Mouse (Mus musculus): ENCODE data around the gene Dgkz. TPM values are rescaled to one million over a fixed set of nuclear protein-coding genes. Genes with fewer than 3 reads are reported as not detected.

The Dgkz gene
- polyA plus RNA-seq, 1 experiment from 2014 or later = 30.9 TPM

DNA sequence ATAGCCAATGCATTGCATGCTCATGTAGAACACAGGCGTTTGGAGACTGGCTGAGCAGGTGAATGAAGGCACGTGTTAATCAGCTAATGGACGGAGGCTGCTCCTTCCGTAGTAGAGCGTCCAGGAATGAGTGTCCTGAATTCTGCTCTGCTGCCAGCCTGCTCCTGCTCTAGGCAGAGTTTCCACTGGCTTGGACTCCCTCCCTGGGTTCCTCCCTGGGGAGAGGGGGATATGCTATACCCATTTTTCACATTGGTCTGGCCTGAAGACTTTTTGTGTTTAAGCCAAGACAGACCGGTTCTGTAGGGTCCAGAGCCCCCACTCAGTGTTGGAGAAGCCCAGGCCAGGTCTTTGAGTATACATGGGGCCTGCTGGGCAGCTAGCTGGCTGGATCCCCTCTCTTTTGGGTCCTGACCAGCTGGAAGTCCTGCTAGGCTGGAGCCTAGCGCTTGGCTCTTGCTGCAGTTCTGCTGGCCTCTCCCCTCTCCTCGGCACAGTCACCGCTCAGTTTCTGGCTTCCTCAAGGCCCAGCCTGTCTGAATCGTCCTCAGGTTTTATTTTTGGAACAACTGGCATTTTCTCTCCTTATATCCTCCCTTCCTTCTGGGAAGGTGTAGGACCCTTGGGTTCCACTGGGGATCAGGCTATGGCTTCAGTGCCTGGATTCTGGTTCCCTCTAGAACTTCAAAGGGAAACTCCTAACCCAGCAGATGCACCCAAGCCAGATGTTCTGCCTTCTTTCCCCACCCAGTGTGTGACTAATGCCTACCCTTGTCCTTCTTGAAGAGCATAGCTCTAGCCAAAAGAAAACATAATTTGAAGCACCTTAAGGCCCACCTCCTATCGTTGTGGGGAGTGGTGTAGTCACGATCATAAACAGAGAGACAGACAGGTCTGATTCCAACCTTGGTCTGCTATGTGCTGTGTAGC lies 36.0 kb upstream of the Dgkz start:
- no peak for ATAC-seq (ENCODE audit: insufficient number of reproducible peaks, low FRiP score, low TSS enrichment, low read depth)
- H3K4me2 ChIP-seq = no peak overlapping the region; the same call in 1 of the 2 replicates
- H3K27me3 ChIP-seq = no peaks in the 10 kb centered on the region
- no peak overlapping the region for H3K9ac ChIP-seq
- WGBS = 58% methylated on average over 12 of the region's 12 CpGs
- no peaks in the 10 kb centered on the region for H3K9me3 ChIP-seq
- peaks cover 67% of the 10 kb centered on the region for H3K4me1 ChIP-seq
- H3K36me3 ChIP-seq = no peaks in the 10 kb centered on the region
- H3K4me3 ChIP-seq = no peak overlapping the region
- H3K27ac ChIP-seq = peak overlapping the region; percentile 84

DNA sequence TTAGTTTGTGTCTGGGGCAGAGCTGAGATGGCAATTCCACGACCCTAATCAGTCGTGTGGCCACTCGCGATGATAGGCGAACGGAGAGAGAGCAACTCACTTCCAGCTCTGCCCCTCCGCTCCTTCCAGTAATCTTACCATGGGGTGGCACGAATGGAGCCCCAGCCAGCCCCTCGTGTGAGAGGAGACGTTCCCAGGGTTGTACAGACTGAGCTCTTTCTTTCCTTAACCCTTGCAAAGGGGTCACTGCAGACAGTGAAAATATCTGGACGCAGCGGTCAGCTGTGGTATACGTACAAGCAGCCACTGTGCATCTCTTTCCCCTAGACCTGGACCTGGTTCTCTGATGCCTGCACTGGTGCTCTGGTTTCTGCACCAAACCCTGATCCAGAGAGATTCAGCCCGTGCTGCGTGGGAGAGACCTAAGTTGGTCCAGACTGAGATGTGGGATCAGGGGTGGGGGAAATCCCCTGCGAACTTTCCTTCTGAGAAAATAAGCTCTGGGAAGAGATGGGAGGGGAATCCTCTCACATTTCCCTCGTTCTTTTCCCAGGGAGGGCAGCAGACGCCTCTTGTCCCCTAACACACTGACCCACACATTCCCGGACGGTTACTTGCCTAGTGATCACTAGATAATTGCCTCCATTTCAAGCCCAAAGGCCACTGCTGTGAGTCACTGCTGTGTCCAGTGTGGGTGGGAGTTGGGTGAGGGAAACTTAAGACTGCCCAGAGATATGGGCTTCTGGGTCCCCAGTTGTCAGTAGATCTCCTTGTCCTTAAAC lies 33.1 kb upstream of the Dgkz start:
- Histone ChIP-seq H3K36me3 (no peaks in the 10 kb centered on the region), H3K4me3 (peak overlapping the region; percentile 48), H3K9me3 (no peaks in the 10 kb centered on the region), H3K9ac (peak overlapping the region; percentile 63), H3K27ac (peak overlapping the region; percentile 95), H3K4me1 (peaks cover 63% of the 10 kb centered on the region), H3K27me3 (no peaks in the 10 kb centered on the region), H3K4me2 (peak overlapping the region; percentile 88)
- no peak for ATAC-seq (ENCODE audit: insufficient number of reproducible peaks, low FRiP score, low TSS enrichment, low read depth)
- WGBS = 1% methylated on average over 20 of the region's 20 CpGs

DNA sequence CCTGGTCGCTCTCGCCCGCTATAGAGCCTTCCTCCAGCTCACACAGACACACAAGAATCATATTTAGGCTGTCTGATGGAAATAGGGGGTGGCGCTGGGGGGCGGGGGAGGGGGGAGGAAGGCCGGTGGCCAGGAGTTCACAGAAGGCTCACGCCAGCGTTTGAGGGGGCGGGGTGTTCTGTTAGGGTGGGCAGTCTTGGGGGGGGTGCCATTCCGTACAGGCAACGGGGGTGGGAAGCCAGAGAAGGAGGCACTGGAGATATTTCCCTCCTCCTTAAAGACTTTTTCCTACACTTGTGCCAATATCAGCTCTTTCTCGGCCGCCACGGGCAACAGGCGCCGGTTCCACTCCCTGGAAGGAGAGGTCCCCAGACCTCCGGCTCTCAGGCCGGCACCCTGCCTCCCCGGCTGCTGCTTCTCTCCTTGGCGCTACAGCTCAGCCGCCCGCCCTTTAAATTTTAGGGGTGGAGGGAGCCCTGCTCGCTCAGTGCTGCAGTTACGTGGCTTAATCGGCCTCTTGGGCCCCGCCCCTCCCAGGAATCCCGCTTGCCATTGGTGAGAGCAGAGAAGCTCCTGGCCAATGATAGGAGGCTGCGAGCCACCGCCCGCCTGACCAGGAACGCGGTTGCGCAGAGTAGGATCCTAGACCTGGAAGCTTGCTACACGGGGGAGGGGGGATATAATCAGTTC lies 32.4 kb upstream of the Dgkz start:
- ATAC-seq (ENCODE audit: insufficient number of reproducible peaks, low FRiP score, low TSS enrichment, low read depth) = peak; percentile 90
- peak overlapping the region; percentile 95 for H3K27ac ChIP-seq
- H3K27me3 ChIP-seq = no peaks in the 10 kb centered on the region
- H3K9me3 ChIP-seq = no peaks in the 10 kb centered on the region
- no peaks in the 10 kb centered on the region for H3K36me3 ChIP-seq
- H3K9ac ChIP-seq = peak overlapping the region; percentile 63
- peak overlapping the region; percentile 88 for H3K4me2 ChIP-seq
- peak overlapping the region; percentile 48 for H3K4me3 ChIP-seq
- under 1% methylated on average over 34 of the region's 34 CpGs for WGBS
- peaks cover 56% of the 10 kb centered on the region for H3K4me1 ChIP-seq

DNA sequence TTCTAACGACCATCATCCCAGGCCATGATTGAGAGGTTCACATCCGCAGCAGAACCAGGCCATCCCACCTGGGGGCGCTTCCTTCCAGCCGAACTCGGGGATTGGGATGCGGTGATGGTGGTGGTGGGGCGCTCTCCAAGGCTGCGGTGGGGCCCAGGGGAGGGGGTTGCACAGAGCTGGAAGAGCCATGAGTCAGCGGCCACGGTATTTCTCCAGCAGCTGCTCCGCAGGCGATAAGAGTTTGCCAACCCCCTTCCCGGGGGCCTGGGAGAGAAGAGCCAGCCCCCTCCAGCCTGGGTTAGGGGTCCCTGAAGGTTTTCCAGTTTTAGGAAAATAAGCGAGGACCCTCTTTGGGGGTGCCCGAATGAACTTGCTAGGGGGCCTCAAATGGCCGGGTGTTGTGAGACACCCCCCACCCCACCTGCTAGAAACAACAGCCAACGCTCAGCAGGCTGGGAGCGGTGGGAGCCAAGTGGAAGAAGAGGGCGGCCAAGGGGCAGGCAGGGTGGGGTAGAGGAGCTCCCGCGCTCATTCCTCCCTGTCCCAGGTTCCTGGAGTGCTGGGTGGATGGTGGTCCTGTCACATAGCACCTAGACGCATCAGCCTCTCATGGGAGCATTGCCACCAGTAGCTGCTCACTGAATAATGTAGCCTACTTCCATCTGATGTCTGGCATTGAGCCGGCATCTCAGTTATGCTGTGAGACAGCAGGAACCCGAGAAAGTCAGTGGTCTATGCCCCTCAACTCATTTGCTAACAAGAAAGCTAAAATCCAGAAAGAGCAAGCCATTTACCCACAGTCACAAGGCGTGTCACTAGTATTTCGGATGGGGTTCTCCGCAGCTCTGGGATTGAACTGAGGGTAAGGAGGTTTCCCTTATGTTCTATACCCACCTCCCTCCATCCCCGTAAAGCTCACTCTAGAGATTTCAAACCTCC lies 31.6 kb upstream of the Dgkz start:
- peak; percentile 42; the same call in 1 of the 2 replicates for ATAC-seq (ENCODE audit: insufficient number of reproducible peaks, low FRiP score, low TSS enrichment, low read depth)
- Histone ChIP-seq H3K27me3 (no peaks in the 10 kb centered on the region), H3K27ac (peak overlapping the region; percentile 95), H3K4me1 (peaks cover 48% of the 10 kb centered on the region), H3K9me3 (no peaks in the 10 kb centered on the region), H3K36me3 (no peaks in the 10 kb centered on the region), H3K9ac (peak overlapping the region; percentile 35; the same call in 1 of the 2 replicates), H3K4me3 (peak overlapping the region; percentile 48), H3K4me2 (peak overlapping the region; percentile 88)
- WGBS = under 1% methylated on average over 28 of the region's 28 CpGs

DNA sequence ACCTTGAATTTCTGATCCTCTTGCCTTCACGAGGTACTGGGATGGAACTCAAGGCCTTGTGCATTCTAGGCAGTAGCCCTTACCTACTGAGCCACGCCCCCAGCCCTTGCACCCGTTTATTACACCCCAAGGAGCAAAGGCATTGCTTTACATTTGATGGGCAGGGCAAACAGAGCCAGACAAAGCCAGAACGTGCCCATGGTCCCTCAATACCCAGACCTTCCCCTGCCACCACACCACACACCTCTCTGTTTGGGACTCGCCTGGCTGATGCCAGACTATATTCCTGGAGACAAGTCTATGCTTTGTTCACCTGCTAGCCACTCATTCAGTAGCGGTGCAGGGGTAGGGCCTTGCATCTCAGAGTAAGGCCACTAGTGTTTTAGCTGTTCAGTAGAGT lies 30.8 kb upstream of the Dgkz start:
- Histone ChIP-seq H3K9me3 (no peaks in the 10 kb centered on the region), H3K4me1 (peaks cover 40% of the 10 kb centered on the region), H3K4me3 (peak overlapping the region; percentile 48; the same call in 1 of the 2 replicates), H3K9ac (no peak overlapping the region), H3K36me3 (peaks cover 1% of the 10 kb centered on the region; the same call in 1 of the 2 replicates), H3K4me2 (peak overlapping the region; percentile 88), H3K27ac (peak overlapping the region; percentile 95), H3K27me3 (0 out of 2 replicates have a peak, but pooled peaks cover 3% of the 10 kb centered on the region)
- 36% methylated on average over 6 of the region's 6 CpGs for WGBS
- no peak for ATAC-seq (ENCODE audit: insufficient number of reproducible peaks, low FRiP score, low TSS enrichment, low read depth)

DNA sequence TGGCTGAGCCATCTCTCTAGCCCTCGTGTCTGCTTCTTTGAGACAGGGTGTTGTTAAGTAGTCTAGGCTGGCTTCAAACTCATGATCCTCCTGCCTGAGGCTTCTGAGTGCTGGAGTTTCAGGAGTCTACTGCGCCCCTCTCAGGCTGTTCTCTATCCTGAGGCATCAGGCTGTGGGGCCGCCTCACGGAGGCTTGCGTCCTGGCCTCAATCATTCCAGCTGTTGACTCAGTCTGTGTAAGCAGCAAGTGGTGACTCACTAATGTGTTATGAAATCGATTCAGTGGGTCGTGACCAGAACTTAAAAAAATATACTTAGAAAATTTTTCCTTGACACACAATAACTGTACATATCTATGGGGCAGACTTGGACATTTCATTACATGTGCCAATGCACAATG lies 29.0 kb upstream of the Dgkz start:
- 0 out of 2 replicates have a peak, but pooled peaks cover 3% of the 10 kb centered on the region for H3K27me3 ChIP-seq
- H3K36me3 ChIP-seq = peaks cover 9% of the 10 kb centered on the region
- H3K27ac ChIP-seq = no peak overlapping the region
- no peak overlapping the region for H3K9ac ChIP-seq
- no peaks in the 10 kb centered on the region for H3K9me3 ChIP-seq
- no peak overlapping the region for H3K4me2 ChIP-seq
- peaks cover 27% of the 10 kb centered on the region for H3K4me1 ChIP-seq
- no peak for ATAC-seq (ENCODE audit: insufficient number of reproducible peaks, low FRiP score, low TSS enrichment, low read depth)
- WGBS = 50% methylated on average over 7 of the region's 7 CpGs
- H3K4me3 ChIP-seq = no peak overlapping the region

DNA sequence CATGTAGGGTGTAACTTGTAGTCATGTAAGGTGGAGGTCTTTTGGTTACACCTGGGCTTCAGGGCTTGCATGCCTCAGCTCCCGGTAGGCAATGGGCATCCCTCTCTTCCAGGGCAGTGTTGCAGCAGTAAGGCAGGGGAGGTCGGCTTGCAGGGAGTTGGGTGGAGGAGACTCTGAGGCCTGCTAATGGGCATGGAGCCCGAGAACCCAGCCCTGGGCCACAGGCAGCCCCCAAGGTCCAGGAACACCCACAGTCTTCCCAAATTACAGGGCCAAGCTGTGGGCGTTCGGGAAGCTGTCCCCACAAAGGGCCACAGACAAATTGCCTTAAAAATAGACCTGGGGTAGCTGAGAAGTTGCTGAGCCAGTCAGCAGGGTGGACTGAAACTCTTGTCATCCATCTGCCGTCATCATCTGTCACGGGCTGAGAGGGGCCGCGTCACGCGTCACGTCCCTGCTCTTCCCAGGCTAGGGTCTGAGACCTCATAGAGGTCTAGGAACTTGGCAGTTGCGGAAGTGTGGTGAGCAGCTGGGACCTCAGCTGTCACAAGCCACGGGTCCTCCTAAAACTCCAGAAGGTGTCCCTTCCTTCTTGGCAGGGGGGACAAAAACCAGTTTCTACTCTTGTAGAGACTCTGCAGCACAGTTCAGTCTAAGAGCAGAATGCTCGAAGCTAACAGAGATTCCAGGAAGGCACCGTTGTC lies 22.4 kb upstream of the Dgkz start:
- H3K27me3 ChIP-seq = 0 out of 2 replicates have a peak, but pooled peaks cover 3% of the 10 kb centered on the region
- no peak overlapping the region for H3K4me2 ChIP-seq
- peaks cover 28% of the 10 kb centered on the region for H3K36me3 ChIP-seq
- H3K9me3 ChIP-seq = no peaks in the 10 kb centered on the region
- H3K4me3 ChIP-seq = no peak overlapping the region
- WGBS = 79% methylated on average over 16 of the region's 16 CpGs
- H3K27ac ChIP-seq = no peak overlapping the region
- ATAC-seq (ENCODE audit: insufficient number of reproducible peaks, low FRiP score, low TSS enrichment, low read depth) = no peak
- no peaks in the 10 kb centered on the region for H3K4me1 ChIP-seq
- no peak overlapping the region for H3K9ac ChIP-seq

DNA sequence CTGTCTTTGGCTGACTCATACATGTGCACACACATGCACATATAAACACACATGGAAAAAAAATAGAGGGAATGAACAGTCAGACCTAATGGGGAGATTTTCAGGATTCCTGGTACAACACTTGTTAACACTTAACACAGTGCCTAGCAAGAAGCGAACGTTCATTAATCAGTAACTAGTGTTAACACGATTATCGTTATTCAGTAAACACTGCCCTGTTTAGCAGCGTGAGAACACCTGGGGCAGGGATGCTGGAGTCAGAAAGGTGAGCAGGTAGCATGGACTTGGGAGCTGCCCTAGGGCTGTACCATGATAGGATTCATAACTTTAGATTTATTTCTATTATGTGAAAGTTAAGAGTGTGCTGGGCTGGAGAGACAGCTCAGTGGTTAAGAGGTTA lies 20.3 kb upstream of the Dgkz start:
- ATAC-seq (ENCODE audit: insufficient number of reproducible peaks, low FRiP score, low TSS enrichment, low read depth) = no peak
- peaks cover 40% of the 10 kb centered on the region for H3K36me3 ChIP-seq
- 75% methylated on average over 5 of the region's 5 CpGs for WGBS

DNA sequence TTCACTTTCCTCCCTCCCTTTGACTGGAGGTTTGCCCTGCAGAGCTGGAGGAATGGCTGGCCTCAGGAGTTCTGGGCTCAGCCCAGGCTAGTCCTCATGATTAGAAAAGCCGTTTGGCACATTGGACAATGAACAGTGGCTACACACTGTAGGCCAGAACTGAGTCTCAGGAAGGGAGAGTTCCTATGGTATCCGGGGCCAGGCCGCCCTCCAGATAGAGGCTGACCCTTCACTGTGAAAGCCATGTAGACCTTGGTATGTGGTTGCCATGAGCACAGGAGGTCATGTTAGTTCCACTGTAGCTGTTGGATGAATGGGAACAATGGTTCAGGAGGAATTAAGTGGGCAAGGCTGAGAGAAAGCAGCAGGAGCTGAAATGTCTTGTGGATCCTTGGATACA lies 17.7 kb upstream of the Dgkz start:
- Histone ChIP-seq H3K9me3 (no peaks in the 10 kb centered on the region), H3K4me3 (no peak overlapping the region), H3K4me1 (no peaks in the 10 kb centered on the region), H3K27me3 (no peaks in the 10 kb centered on the region), H3K9ac (no peak overlapping the region), H3K36me3 (peaks cover 51% of the 10 kb centered on the region), H3K27ac (no peak overlapping the region), H3K4me2 (no peak overlapping the region)
- WGBS = 80% methylated on average over 3 of the region's 3 CpGs
- no peak for ATAC-seq (ENCODE audit: insufficient number of reproducible peaks, low FRiP score, low TSS enrichment, low read depth)

More for the DNA sequence above, 20.3 kb upstream of the Dgkz start:
- Histone ChIP-seq H3K4me1 (no peaks in the 10 kb centered on the region), H3K4me3 (no peak overlapping the region), H3K4me2 (no peak overlapping the region), H3K27ac (no peak overlapping the region), H3K27me3 (no peaks in the 10 kb centered on the region), H3K9me3 (no peaks in the 10 kb centered on the region), H3K9ac (no peak overlapping the region)

DNA sequence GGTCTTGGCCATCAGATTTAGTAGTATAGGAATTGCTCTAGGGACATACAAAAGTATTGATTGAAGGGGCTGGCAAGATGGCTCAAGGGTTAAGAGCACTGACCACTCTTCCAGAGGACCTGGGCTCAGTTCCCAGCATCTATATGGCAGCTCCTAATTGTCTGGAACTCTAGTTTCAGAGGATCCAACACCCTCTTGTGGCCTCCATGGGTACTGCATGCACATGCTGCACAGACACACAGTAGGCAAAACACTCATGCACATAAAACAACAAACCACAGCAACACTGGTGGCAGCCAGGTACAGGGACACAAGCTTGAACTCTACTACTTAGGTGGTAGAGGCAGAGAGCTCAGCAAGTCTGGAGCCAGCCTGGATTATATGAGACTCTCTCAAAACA lies 14.1 kb upstream of the Dgkz start:
- Histone ChIP-seq H3K9me3 (no peaks in the 10 kb centered on the region), H3K9ac (no peak overlapping the region), H3K4me2 (no peak overlapping the region), H3K36me3 (peaks cover 45% of the 10 kb centered on the region), H3K4me3 (no peak overlapping the region), H3K4me1 (peaks cover 9% of the 10 kb centered on the region), H3K27ac (no peak overlapping the region), H3K27me3 (no peaks in the 10 kb centered on the region)
- no peak for ATAC-seq (ENCODE audit: insufficient number of reproducible peaks, low FRiP score, low TSS enrichment, low read depth)
